Mouse (Mus musculus): Measurements from ENCODE around the gene Capn2. TPM values are rescaled to one million over a fixed set of nuclear protein-coding genes. Genes with fewer than 3 reads are reported as not detected.

The Capn2 gene
- polyA plus RNA-seq, 1 experiment from 2014 or later = 51.4 TPM

DNA sequence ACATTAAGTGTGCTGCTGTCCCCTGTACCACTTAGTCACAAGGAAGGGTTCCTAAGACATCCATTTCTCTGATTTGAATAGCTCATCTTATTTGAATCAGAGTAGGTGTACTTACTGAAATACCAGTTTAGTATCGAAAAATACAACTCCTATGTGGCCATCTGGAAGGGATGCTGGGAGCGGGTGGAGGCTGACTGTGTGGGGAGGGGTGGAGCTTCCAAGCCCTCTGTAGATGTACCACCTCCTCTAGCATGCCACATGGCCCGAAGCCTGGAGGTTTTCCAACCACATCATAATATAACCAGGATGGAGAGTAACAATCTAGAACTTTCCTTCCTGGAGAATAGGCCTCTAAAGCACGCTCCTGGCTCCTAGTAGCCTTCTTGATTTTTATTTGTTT is 40.9 kb upstream of the Capn2 start:
- no peak overlapping the region for H3K4me2 ChIP-seq
- no peak for DNase-seq (ENCODE audit: low spot score)
- H3K9ac ChIP-seq (ENCODE audit: low read depth, low read length) = no peak overlapping the region
- H3K36me3 ChIP-seq (ENCODE audit: control insufficient read depth, insufficient read depth, low read length) = no peaks in the 10 kb centered on the region
- H3K4me3 ChIP-seq (ENCODE audit: low read depth, low read length) = no peak overlapping the region
- H3K4me1 ChIP-seq (replicated peaks; ENCODE audit: control insufficient read depth, insufficient read depth, low read length) = peaks cover 2% of the 10 kb centered on the region; the same call in 1 of the 2 replicates
- no peak overlapping the region for H3K27ac ChIP-seq (ENCODE audit: low read depth, low read length)
- no peak for ATAC-seq (replicated peaks; ENCODE audit: low FRiP score)
- no peaks in the 10 kb centered on the region for H3K27me3 ChIP-seq (replicated peaks; ENCODE audit: control insufficient read depth, insufficient read depth, low read length)
- WGBS = 70% methylated on average over 4 of the region's 4 CpGs
- no peaks in the 10 kb centered on the region for H3K9me3 ChIP-seq (ENCODE audit: control insufficient read depth, low read length)

GRCm38 (mm10) chr1:182553649-182554375 is 36.4 kb upstream of the Capn2 start:
- Histone ChIP-seq H3K4me3 (ENCODE audit: low read depth, low read length) (no peak overlapping the region), H3K36me3 (ENCODE audit: control insufficient read depth, insufficient read depth, low read length) (no peaks in the 10 kb centered on the region), H3K4me1 (replicated peaks; ENCODE audit: control insufficient read depth, insufficient read depth, low read length) (no peaks in the 10 kb centered on the region), H3K9me3 (ENCODE audit: control insufficient read depth, low read length) (no peaks in the 10 kb centered on the region), H3K9ac (ENCODE audit: low read depth, low read length) (no peak overlapping the region), H3K4me2 (no peak overlapping the region), H3K27ac (ENCODE audit: low read depth, low read length) (no peak overlapping the region), H3K27me3 (replicated peaks; ENCODE audit: control insufficient read depth, insufficient read depth, low read length) (no peaks in the 10 kb centered on the region)
- peak; percentile 46 for DNase-seq (ENCODE audit: low spot score)
- ATAC-seq (replicated peaks; ENCODE audit: low FRiP score) = peak; percentile 57; the same call in 1 of the 2 replicates
- 58% methylated on average over 12 of the region's 12 CpGs for WGBS

- no peaks in the 10 kb centered on the region for H3K36me3 ChIP-seq (ENCODE audit: control insufficient read depth, insufficient read depth, low read length)
- WGBS = 77% methylated on average over 8 of the region's 8 CpGs
- ATAC-seq (replicated peaks; ENCODE audit: low FRiP score) (no peak), DNase-seq (ENCODE audit: low spot score) (no peak)
- no peak overlapping the region for H3K4me3 ChIP-seq (ENCODE audit: low read depth, low read length)
- H3K27me3 ChIP-seq (replicated peaks; ENCODE audit: control insufficient read depth, insufficient read depth, low read length) = no peaks in the 10 kb centered on the region
- H3K4me1 ChIP-seq (replicated peaks; ENCODE audit: control insufficient read depth, insufficient read depth, low read length) = no peaks in the 10 kb centered on the region
- H3K27ac ChIP-seq (ENCODE audit: low read depth, low read length) = no peak overlapping the region
- H3K4me2 ChIP-seq = no peak overlapping the region
- H3K9me3 ChIP-seq (ENCODE audit: control insufficient read depth, low read length) = no peaks in the 10 kb centered on the region
- no peak overlapping the region for H3K9ac ChIP-seq (ENCODE audit: low read depth, low read length)
Observed at GRCm38 (mm10) chr1:182550761-182551160, 33.4 kb upstream of the Capn2 start.

DNA sequence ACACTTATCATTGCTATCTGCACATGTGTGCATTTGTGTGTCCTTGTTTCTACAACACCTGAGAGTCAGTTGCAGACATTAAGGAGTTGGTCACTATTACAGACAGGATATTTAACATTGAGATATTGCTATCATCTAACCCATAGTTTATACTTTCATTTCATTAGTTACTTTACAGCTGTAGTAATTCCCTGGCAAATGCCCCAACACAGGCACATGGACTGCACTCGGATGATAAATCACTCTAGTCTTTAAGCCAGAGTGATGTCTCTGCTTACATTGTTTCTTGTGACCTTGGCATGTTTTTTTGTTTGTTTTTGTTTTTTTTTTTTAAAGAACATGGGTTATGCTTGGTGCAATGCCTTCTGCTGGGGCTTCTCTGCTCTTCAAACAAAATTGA is 26.5 kb upstream of the Capn2 start:
- Histone ChIP-seq H3K27me3 (replicated peaks; ENCODE audit: control insufficient read depth, insufficient read depth, low read length) (no peaks in the 10 kb centered on the region), H3K9me3 (ENCODE audit: control insufficient read depth, low read length) (no peaks in the 10 kb centered on the region), H3K4me3 (ENCODE audit: low read depth, low read length) (no peak overlapping the region), H3K36me3 (ENCODE audit: control insufficient read depth, insufficient read depth, low read length) (no peaks in the 10 kb centered on the region), H3K4me2 (no peak overlapping the region), H3K27ac (ENCODE audit: low read depth, low read length) (no peak overlapping the region), H3K9ac (ENCODE audit: low read depth, low read length) (no peak overlapping the region), H3K4me1 (replicated peaks; ENCODE audit: control insufficient read depth, insufficient read depth, low read length) (no peaks in the 10 kb centered on the region)
- ATAC-seq (replicated peaks; ENCODE audit: low FRiP score) (no peak), DNase-seq (ENCODE audit: low spot score) (no peak)
- 73% methylated on average over 1 of the region's 1 CpGs for WGBS

DNA sequence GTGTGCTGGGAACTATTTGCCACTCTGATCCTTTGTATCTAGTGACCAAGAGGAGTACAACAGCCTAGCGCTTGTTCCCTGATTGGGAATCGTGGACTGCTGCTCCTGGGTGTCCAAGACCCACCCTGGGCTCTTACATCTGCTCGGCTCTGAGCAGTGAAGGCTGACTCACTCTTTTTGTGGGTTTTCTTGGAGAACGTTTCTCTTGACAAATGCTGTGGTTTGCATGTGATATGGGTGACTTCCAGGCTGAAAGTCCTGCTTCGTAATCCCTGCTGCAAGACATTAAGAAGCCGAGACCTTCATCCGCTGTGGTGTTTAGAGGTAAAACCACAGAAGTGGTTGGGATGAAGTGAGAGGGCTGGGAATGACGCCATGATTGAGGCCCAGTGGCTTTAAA is 25.7 kb upstream of the Capn2 start:
- no peak for ATAC-seq (replicated peaks; ENCODE audit: low FRiP score)
- DNase-seq (ENCODE audit: low spot score) = no peak
- Histone ChIP-seq H3K36me3 (ENCODE audit: control insufficient read depth, insufficient read depth, low read length) (no peaks in the 10 kb centered on the region), H3K4me2 (no peak overlapping the region), H3K9ac (ENCODE audit: low read depth, low read length) (no peak overlapping the region), H3K9me3 (ENCODE audit: control insufficient read depth, low read length) (no peaks in the 10 kb centered on the region), H3K4me1 (replicated peaks; ENCODE audit: control insufficient read depth, insufficient read depth, low read length) (no peaks in the 10 kb centered on the region), H3K27me3 (replicated peaks; ENCODE audit: control insufficient read depth, insufficient read depth, low read length) (no peaks in the 10 kb centered on the region), H3K27ac (ENCODE audit: low read depth, low read length) (no peak overlapping the region), H3K4me3 (ENCODE audit: low read depth, low read length) (no peak overlapping the region)
- 65% methylated on average over 8 of the region's 8 CpGs for WGBS

DNA sequence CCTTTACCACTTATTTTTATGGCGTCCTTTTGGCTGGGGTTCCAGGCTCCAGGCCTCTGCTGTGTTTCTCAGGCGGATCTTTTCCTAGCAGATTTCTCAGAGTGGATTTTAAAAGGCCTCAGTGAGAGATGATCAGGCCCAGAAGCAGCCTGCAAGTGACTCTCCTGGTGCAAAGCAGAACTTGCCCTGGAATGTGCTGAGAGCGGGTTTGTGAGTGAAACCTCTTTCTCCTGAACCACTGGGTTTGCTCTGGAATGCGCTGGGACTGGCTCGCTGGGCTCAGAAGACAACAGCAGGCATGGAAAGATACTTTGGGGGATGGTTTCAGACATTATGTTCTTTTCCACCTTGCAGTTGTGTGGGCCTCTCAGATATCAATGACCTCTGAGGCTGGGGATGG is 24.7 kb upstream of the Capn2 start:
- Histone ChIP-seq H3K36me3 (ENCODE audit: control insufficient read depth, insufficient read depth, low read length) (no peaks in the 10 kb centered on the region), H3K9ac (ENCODE audit: low read depth, low read length) (no peak overlapping the region), H3K27me3 (replicated peaks; ENCODE audit: control insufficient read depth, insufficient read depth, low read length) (no peaks in the 10 kb centered on the region), H3K4me1 (replicated peaks; ENCODE audit: control insufficient read depth, insufficient read depth, low read length) (no peaks in the 10 kb centered on the region), H3K27ac (ENCODE audit: low read depth, low read length) (no peak overlapping the region), H3K9me3 (ENCODE audit: control insufficient read depth, low read length) (no peaks in the 10 kb centered on the region), H3K4me2 (no peak overlapping the region), H3K4me3 (ENCODE audit: low read depth, low read length) (no peak overlapping the region)
- DNase-seq (ENCODE audit: low spot score) = no peak
- 63% methylated on average over 5 of the region's 5 CpGs for WGBS
- no peak for ATAC-seq (replicated peaks; ENCODE audit: low FRiP score)

GRCm38 (mm10) chr1:182539023-182539940 is 21.9 kb upstream of the Capn2 start:
- WGBS = 20% methylated on average over 9 of the region's 9 CpGs
- H3K4me2 ChIP-seq = peak overlapping the region; percentile 57
- no peak overlapping the region for H3K27ac ChIP-seq (ENCODE audit: low read depth, low read length)
- H3K4me3 ChIP-seq (ENCODE audit: low read depth, low read length) = peak overlapping the region; percentile 16; the same call in 1 of the 2 replicates
- DNase-seq (ENCODE audit: low spot score) = no peak
- H3K4me1 ChIP-seq (replicated peaks; ENCODE audit: control insufficient read depth, insufficient read depth, low read length) = no peaks in the 10 kb centered on the region
- H3K27me3 ChIP-seq (replicated peaks; ENCODE audit: control insufficient read depth, insufficient read depth, low read length) = no peaks in the 10 kb centered on the region
- H3K9ac ChIP-seq (ENCODE audit: low read depth, low read length) = no peak overlapping the region
- ATAC-seq (replicated peaks; ENCODE audit: low FRiP score) = peak; percentile 70
- no peaks in the 10 kb centered on the region for H3K9me3 ChIP-seq (ENCODE audit: control insufficient read depth, low read length)
- H3K36me3 ChIP-seq (ENCODE audit: control insufficient read depth, insufficient read depth, low read length) = no peaks in the 10 kb centered on the region

DNA sequence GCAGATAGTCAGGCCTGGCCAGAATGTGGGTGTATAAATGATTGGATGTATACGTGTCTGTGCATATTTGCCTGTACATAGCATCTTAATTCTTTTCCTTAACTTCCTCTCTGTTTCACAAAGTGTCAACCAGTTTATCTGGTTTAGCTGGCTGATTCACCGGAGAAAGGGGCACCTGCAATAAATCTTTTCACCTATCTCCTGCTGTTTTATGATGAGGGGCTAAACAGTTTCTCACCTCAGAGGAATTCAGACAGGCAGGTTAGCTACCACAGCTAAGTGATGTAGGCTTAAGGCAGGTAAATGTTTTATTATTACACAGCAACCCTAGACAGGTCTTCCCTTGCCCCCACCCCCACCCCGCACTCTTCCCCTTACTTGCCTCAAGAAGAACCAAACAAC is 17.7 kb upstream of the Capn2 start:
- H3K4me3 ChIP-seq (ENCODE audit: low read depth, low read length) = no peak overlapping the region
- 73% methylated on average over 3 of the region's 3 CpGs for WGBS
- H3K4me1 ChIP-seq (replicated peaks; ENCODE audit: control insufficient read depth, insufficient read depth, low read length) = no peaks in the 10 kb centered on the region
- H3K27ac ChIP-seq (ENCODE audit: low read depth, low read length) = no peak overlapping the region
- ATAC-seq (replicated peaks; ENCODE audit: low FRiP score) (no peak), DNase-seq (ENCODE audit: low spot score) (no peak)
- no peaks in the 10 kb centered on the region for H3K27me3 ChIP-seq (replicated peaks; ENCODE audit: control insufficient read depth, insufficient read depth, low read length)
- no peaks in the 10 kb centered on the region for H3K36me3 ChIP-seq (ENCODE audit: control insufficient read depth, insufficient read depth, low read length)
- 0 out of 2 replicates have a peak, but pooled peaks cover 3% of the 10 kb centered on the region for H3K9me3 ChIP-seq (ENCODE audit: control insufficient read depth, low read length)
- no peak overlapping the region for H3K9ac ChIP-seq (ENCODE audit: low read depth, low read length)
- no peak overlapping the region for H3K4me2 ChIP-seq

Measured in liver, embryonic 11.5 days (tissue).